Mouse (Mus musculus): ENCODE measurements around the gene Tmem86b. TPM values are rescaled to one million over a fixed set of nuclear protein-coding genes. Genes with fewer than 3 reads are reported as not detected.

The Tmem86b gene
- polyA plus RNA-seq, 1 experiment = 36.2 TPM

DNA sequence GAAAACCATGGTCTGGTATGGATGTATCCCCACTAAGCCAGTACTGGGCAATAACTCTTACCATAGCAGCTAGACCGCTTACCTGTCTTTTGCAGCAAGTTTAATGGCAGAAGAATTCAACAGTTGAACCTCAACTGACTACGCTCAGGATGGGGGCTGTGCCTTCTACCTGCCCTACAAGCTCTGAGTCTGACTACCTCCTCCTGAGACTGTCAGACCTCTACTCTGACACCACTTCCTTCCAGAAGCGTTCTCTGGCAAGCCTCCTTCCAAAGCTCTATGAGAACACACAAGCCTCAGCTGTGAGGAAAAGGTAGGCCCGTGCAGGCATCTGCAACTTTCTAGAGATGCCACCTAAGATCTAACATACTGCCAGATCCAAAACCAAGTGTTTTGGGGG is 24.2 kb upstream of the Tmem86b start:
- H3K4me3 ChIP-seq (replicated peaks; ENCODE audit: control insufficient read depth, low read depth, low read length) = no peak overlapping the region
- TF ChIP-seq POLR2A (IDR thresholded peaks at IDR 0.05; ENCODE audit: borderline replicate concordance, control insufficient read depth, low read depth, low read length) = no peak
- no peak for TF ChIP-seq CTCF (IDR thresholded peaks at IDR 0.05; ENCODE audit: control insufficient read depth, insufficient read depth, low read length)
- H3K27ac ChIP-seq (ENCODE audit: control insufficient read depth, insufficient read depth, low read depth, low read length, poor library complexity) = peak overlapping the region; percentile 17; the same call in 1 of the 2 replicates
- 23% methylated on average over 4 of the region's 4 CpGs for WGBS
- H3K4me1 ChIP-seq (ENCODE audit: control insufficient read depth, insufficient read depth, low read length) = peaks cover 14% of the 10 kb centered on the region

DNA sequence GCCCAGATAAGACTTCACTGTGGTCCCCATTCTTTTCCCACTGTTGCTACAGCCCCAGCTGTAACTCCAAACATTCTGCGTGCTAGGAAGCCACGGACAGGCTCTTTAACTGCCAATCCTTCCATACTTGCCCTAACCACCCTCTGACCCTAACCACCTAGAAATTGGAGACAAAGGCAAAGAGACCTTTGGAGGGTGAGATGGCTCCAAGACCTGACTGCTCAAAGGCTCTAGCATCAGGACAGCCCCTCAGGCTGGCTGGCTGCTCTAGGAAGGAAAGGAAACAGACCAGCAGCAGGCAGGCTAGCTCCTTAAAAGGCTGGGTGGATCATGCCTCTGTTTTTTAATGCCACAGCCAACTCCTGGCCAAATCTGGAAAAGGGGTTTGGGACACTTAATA is 23.0 kb upstream of the Tmem86b start:
- Histone ChIP-seq H3K4me1 (ENCODE audit: control insufficient read depth, insufficient read depth, low read length) (peaks cover 14% of the 10 kb centered on the region), H3K27ac (ENCODE audit: control insufficient read depth, insufficient read depth, low read depth, low read length, poor library complexity) (peak overlapping the region; percentile 95), H3K4me3 (replicated peaks; ENCODE audit: control insufficient read depth, low read depth, low read length) (peak overlapping the region; percentile 1)
- no peak for TF ChIP-seq CTCF (IDR thresholded peaks at IDR 0.05; ENCODE audit: control insufficient read depth, insufficient read depth, low read length)
- no peak for TF ChIP-seq POLR2A (IDR thresholded peaks at IDR 0.05; ENCODE audit: borderline replicate concordance, control insufficient read depth, low read depth, low read length)
- WGBS = 2% methylated on average over 2 of the region's 2 CpGs

DNA sequence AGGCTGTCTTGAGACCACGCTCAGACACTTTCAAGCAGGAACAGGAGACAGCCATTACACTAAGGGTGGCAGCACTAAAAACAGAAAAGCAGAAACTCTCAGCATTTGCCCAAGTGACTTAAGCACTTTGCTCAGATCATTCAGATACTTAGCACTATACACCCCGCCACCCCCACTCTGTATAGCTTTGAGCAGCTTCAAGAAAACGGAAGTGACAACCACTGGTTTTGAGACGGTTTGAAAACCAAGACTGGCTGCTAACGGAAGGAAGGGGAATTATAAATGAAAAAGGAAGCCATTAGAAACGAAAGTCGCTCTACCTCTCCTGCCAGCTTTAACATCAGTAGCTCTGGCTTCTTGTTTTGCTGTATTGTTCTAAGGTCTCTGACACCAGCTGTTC is 22.6 kb upstream of the Tmem86b start:
- peak overlapping the region; percentile 21 for H3K4me3 ChIP-seq (replicated peaks; ENCODE audit: control insufficient read depth, low read depth, low read length)
- 4% methylated on average over 7 of the region's 7 CpGs for WGBS
- H3K27ac ChIP-seq (ENCODE audit: control insufficient read depth, insufficient read depth, low read depth, low read length, poor library complexity) = peak overlapping the region; percentile 95
- TF ChIP-seq POLR2A (IDR thresholded peaks at IDR 0.05; ENCODE audit: borderline replicate concordance, control insufficient read depth, low read depth, low read length) = no peak
- no peak for TF ChIP-seq CTCF (IDR thresholded peaks at IDR 0.05; ENCODE audit: control insufficient read depth, insufficient read depth, low read length)
- peaks cover 14% of the 10 kb centered on the region for H3K4me1 ChIP-seq (ENCODE audit: control insufficient read depth, insufficient read depth, low read length)

DNA sequence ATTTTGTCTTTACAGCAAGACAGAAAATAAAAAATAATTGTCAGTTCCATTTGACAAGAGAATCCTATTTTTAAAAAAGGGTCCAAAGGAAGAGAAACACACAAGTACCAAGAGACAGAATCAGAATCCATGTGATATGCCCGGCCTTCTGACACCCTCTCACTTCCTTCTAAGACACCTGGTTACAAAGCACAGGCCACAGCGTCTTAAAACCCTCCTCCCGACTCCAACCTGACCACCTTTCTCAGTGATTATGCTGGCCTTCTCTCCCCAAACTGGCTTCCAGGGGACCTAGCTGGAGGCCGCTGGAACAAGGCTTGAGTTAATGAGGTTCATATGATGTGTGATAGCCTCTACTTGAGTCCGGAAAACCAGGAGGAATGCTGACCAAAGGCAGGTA is 22.1 kb upstream of the Tmem86b start:
- H3K4me1 ChIP-seq (ENCODE audit: control insufficient read depth, insufficient read depth, low read length) = peaks cover 14% of the 10 kb centered on the region
- peak overlapping the region; percentile 21 for H3K4me3 ChIP-seq (replicated peaks; ENCODE audit: control insufficient read depth, low read depth, low read length)
- 6% methylated on average over 5 of the region's 5 CpGs for WGBS
- H3K27ac ChIP-seq (ENCODE audit: control insufficient read depth, insufficient read depth, low read depth, low read length, poor library complexity) = peak overlapping the region; percentile 92
- TF ChIP-seq POLR2A (IDR thresholded peaks at IDR 0.05; ENCODE audit: borderline replicate concordance, control insufficient read depth, low read depth, low read length) = no peak
- TF ChIP-seq CTCF (IDR thresholded peaks at IDR 0.05; ENCODE audit: control insufficient read depth, insufficient read depth, low read length) = no peak

DNA sequence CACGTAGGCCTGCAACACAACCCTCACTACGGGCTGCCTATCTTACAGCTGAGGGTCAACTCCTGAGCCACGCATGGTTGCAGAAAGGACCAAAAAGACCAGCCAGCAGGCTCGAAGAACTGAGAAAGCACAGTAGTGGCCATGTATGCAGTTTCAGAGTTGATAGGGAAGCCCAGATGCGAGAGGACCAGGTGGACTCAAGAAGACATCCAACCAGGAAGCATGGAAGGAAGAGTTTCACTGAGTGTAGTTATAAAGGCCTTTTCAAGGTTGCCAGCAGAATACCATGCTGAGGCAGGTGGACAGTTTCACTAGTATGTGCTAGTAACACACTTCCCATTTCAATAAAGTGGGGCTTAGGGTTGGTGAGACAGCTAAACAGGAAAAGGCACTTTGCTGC is 21.5 kb upstream of the Tmem86b start:
- no peak overlapping the region for H3K4me3 ChIP-seq (replicated peaks; ENCODE audit: control insufficient read depth, low read depth, low read length)
- peaks cover 14% of the 10 kb centered on the region for H3K4me1 ChIP-seq (ENCODE audit: control insufficient read depth, insufficient read depth, low read length)
- 32% methylated on average over 5 of the region's 5 CpGs for WGBS
- TF ChIP-seq CTCF (IDR thresholded peaks at IDR 0.05; ENCODE audit: control insufficient read depth, insufficient read depth, low read length) (no peak), POLR2A (IDR thresholded peaks at IDR 0.05; ENCODE audit: borderline replicate concordance, control insufficient read depth, low read depth, low read length) (no peak)
- H3K27ac ChIP-seq (ENCODE audit: control insufficient read depth, insufficient read depth, low read depth, low read length, poor library complexity) = peak overlapping the region; percentile 42

DNA sequence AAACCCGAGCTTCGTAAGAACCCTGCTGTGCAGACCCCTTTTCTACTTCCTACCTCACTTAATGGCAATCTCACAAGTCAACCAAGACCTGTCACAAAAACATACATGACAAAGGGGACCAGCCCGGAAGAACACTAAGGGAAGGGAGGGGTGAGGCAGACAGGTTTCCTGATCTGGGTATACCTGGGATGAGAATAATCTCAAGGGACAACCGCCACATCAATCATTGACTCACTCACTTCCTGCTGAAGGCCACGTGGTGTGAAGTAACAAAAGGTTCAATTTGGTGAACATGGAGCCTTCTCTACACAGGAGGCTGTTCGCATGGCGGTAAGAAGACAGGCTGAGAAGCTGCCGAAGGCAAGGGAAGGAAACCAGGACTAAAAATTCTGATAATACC is 20.4 kb upstream of the Tmem86b start:
- TF ChIP-seq POLR2A (IDR thresholded peaks at IDR 0.05; ENCODE audit: borderline replicate concordance, control insufficient read depth, low read depth, low read length) (no peak), CTCF (IDR thresholded peaks at IDR 0.05; ENCODE audit: control insufficient read depth, insufficient read depth, low read length) (no peak)
- Histone ChIP-seq H3K27ac (ENCODE audit: control insufficient read depth, insufficient read depth, low read depth, low read length, poor library complexity) (no peak overlapping the region), H3K4me1 (ENCODE audit: control insufficient read depth, insufficient read depth, low read length) (peaks cover 12% of the 10 kb centered on the region; the same call in 1 of the 2 replicates), H3K4me3 (replicated peaks; ENCODE audit: control insufficient read depth, low read depth, low read length) (no peak overlapping the region)
- 13% methylated on average over 8 of the region's 8 CpGs for WGBS

DNA sequence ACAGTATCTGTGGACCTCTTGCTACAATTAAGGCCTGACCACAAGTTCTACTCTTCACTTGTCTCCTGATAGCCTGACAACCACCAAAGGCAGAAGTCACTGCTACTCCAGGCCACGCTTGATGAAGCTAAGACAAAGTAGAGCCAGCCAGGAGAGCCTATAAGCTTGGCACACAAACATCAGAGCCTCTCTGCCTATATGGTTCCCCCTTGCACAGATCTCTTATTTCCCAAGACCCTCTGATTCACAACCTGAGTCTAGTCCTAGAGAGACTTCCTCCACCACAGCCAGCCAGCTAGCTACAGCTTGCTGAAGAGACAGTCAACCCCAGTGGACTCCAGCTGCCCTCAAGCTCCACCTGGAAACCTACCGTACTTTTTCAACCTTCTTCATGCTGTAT is 16.8 kb upstream of the Tmem86b start:
- Histone ChIP-seq H3K4me1 (ENCODE audit: control insufficient read depth, insufficient read depth, low read length) (peaks cover 8% of the 10 kb centered on the region; the same call in 1 of the 2 replicates), H3K27ac (ENCODE audit: control insufficient read depth, insufficient read depth, low read depth, low read length, poor library complexity) (no peak overlapping the region), H3K4me3 (replicated peaks; ENCODE audit: control insufficient read depth, low read depth, low read length) (no peak overlapping the region)
- TF ChIP-seq CTCF (IDR thresholded peaks at IDR 0.05; ENCODE audit: control insufficient read depth, insufficient read depth, low read length) (no peak), POLR2A (IDR thresholded peaks at IDR 0.05; ENCODE audit: borderline replicate concordance, control insufficient read depth, low read depth, low read length) (no peak)
- 42% methylated on average over 2 of the region's 2 CpGs for WGBS

DNA sequence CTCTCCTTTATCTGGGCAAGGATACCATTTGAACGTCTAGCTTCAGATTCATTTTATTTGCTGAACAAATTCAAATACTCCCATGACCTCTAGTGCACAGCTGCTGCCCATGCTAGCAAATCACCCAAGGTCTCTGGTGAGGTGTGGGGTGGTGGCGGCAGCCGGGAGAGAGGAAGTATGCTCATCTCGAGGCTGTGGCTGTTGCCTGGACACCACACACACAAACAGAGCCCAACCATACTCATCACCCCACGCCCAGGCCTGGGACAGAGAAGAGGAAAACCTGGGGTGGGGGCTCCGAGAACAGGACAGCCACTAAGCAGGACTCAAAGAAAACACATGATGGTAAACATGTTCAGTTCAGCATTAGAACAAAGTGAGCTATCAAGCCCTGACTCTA is 16.1 kb upstream of the Tmem86b start:
- WGBS = 25% methylated on average over 6 of the region's 6 CpGs
- H3K4me1 ChIP-seq (ENCODE audit: control insufficient read depth, insufficient read depth, low read length) = peaks cover 5% of the 10 kb centered on the region; the same call in 1 of the 2 replicates
- TF ChIP-seq CTCF (IDR thresholded peaks at IDR 0.05; ENCODE audit: control insufficient read depth, insufficient read depth, low read length) (no peak), POLR2A (IDR thresholded peaks at IDR 0.05; ENCODE audit: borderline replicate concordance, control insufficient read depth, low read depth, low read length) (no peak)
- H3K4me3 ChIP-seq (replicated peaks; ENCODE audit: control insufficient read depth, low read depth, low read length) = no peak overlapping the region
- no peak overlapping the region for H3K27ac ChIP-seq (ENCODE audit: control insufficient read depth, insufficient read depth, low read depth, low read length, poor library complexity)

DNA sequence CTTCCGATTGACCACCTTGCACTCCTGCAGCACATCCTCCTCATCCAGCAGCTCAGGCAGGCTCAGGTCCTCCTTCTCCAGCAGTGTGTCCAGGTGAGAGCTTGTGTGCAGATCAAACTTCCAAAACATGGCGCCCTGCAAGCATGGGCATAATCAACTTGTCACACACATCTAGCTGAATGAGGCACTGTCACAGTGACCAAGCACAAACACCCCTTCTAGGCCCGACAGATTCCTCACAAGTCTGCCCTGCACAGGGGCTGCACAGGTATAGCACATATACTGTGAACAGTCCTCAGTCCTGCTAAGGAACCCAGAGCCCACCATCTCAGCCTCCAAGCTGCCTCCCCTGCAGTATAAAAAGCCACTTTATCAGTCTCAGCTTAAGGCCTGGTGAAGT is 15.6 kb upstream of the Tmem86b start:
- no peak for TF ChIP-seq POLR2A (IDR thresholded peaks at IDR 0.05; ENCODE audit: borderline replicate concordance, control insufficient read depth, low read depth, low read length)
- no peak for TF ChIP-seq CTCF (IDR thresholded peaks at IDR 0.05; ENCODE audit: control insufficient read depth, insufficient read depth, low read length)
- Histone ChIP-seq H3K4me1 (ENCODE audit: control insufficient read depth, insufficient read depth, low read length) (peaks cover 5% of the 10 kb centered on the region; the same call in 1 of the 2 replicates), H3K4me3 (replicated peaks; ENCODE audit: control insufficient read depth, low read depth, low read length) (no peak overlapping the region), H3K27ac (ENCODE audit: control insufficient read depth, insufficient read depth, low read depth, low read length, poor library complexity) (no peak overlapping the region)
- 80% methylated on average over 3 of the region's 3 CpGs for WGBS
